Mouse (Mus musculus) kidney, adult 2 months (tissue): Measurements from ENCODE around the gene Slc25a13.

Experiments
- CTCF ChIP-seq: fragments of 200-500 bp; conservative IDR thresholded peaks from 2 replicates; pipeline ENCODE4 v1.5.1; 2011; ENCODE audit warnings: low read depth, mild to moderate bottlenecking, control low read depth, low read length, moderate library complexity, mixed read lengths; ENCODE audit not compliant: insufficient read depth, insufficient read length
- POLR2A ChIP-seq: fragments of 200-500 bp; IDR thresholded peaks from one replicate; pipeline ENCODE4 v1.6.1; 2011; ENCODE audit warnings: low read depth, low read length, control low read depth

DNA sequence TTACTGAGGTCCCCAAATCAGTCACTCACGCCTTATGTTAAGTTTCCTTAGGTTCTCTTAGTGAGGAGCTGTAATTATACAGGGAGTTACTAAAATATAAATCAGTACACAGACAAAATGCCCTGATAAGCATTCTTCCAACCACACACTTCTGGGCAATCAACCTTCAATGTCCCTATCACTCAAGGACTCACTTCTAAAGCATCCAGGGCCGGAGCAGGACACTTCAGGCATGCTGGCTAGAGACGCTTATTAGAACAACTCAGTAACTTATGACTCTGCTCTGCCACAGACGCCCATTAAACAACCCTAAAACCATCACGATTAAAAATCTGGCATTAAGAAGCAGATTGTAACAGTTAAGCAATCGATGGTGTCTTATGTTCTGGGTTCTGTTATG, 19.6 kb downstream of the Slc25a13 start:
- TF ChIP-seq POLR2A (no peak), CTCF (no peak)
